ENCODE assay signal across 8 mouse cellular contexts in the genomic region with DNA sequence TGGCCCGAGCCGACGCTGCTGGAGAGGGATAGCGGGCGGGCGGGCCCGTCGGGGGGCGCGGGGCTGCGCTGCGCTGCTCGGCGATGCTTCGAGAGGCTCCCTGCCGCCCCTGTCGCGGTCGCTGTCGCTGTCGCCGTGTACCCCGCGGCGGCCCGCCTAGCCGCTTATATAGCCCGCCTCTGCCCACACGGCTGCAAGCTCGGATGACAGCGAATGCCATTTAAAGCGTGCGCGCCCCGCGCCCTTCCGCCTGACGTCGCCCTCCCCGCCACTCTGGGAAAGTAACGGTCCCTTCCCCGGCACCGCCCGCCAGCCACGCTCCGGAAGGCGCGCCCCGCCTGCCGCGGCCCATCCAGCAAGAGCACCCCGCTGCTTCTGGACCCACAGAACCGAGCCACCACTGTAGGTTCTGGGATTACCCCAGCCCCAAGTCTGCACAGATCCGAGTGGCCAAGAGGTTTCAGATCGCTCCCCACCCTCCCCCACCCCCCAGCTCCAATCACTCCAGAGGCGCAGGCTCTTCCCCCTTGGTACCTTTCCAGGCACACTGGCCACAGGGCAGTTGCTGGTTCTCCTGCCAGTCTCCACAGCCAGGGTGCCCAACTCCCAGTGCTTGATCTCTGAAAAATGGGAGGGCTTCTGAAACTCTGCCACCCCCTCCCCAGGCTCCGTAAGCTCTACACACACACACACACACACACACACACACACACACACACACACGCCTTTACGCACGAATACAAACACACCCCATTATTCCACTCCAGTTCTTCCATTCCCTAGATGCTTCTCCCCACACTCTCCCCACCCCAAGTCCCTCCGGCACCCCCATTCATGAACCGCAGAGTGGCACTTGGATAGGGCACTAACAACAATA. TPM values are rescaled to one million over a fixed set of nuclear protein-coding genes. Genes with fewer than 3 reads are reported as not detected.
DNase-seq lines count a peak whose midpoint lies in the region; ATAC-seq and TF ChIP-seq lines count a peak whose summit lies in the region.

A gene (minus strand): TSS at position 294 of the 877 bp plus-strand sequence.

- peaks cover 34% of the 10 kb centered on the region for H3K27me3 ChIP-seq in intestine, embryonic 15.5 days (replicated peaks)
- H3K27me3 ChIP-seq in small intestine, adult 2 months (ENCODE audit: control insufficient read depth, insufficient read depth, low read length): peaks cover 22% of the 10 kb centered on the region

- 0 out of 2 replicates have a peak, but pooled peaks have one; percentile 15 for TF ChIP-seq POLR2A in small intestine, adult 2 months (IDR thresholded peaks at IDR 0.05; ENCODE audit: low read depth, low read length)

- peak within 1 kb of the TSS; percentile 92 for H3K4me2 ChIP-seq in intestine, embryonic 15.5 days (replicated peaks)

- peak within 1 kb of the TSS; percentile 76 for H3K27ac ChIP-seq in intestine, embryonic 15.5 days
- peak within 1 kb of the TSS; percentile 42 for H3K27ac ChIP-seq in small intestine, adult 2 months (ENCODE audit: insufficient read depth, low read depth, low read length)

- H3K4me1 ChIP-seq in intestine, embryonic 15.5 days (replicated peaks): peaks cover 22% of the 10 kb centered on the region
- H3K4me1 ChIP-seq in small intestine, adult 2 months (ENCODE audit: control insufficient read depth, insufficient read depth, insufficient read length, low read length): peaks cover 7% of the 10 kb centered on the region; the same call in 1 of the 2 replicates

- peak within 1 kb of the TSS; percentile 67 for H3K9ac ChIP-seq in intestine, embryonic 15.5 days

- ATAC-seq in intestine, embryonic 15.5 days: peak; percentile 70

- H3K9me3 ChIP-seq in intestine, embryonic 15.5 days: no peaks in the 10 kb centered on the region

- WGBS in intestine, embryonic 15.5 days: 6% methylated on average over 51 of the region's 62 CpGs
- 6% methylated on average over 49 of the region's 62 CpGs for WGBS in small intestine, adult 2 months

- no peaks in the 10 kb centered on the region for H3K36me3 ChIP-seq in intestine, embryonic 15.5 days
- no peaks in the 10 kb centered on the region for H3K36me3 ChIP-seq in small intestine, adult 2 months (ENCODE audit: control insufficient read depth, insufficient read depth, low read length)

- H3K4me3 ChIP-seq in intestine, embryonic 15.5 days (replicated peaks): peak within 1 kb of the TSS; percentile 66
- peak within 1 kb of the TSS; percentile 63 for H3K4me3 ChIP-seq in small intestine, adult 2 months (ENCODE audit: low read depth, low read length)

- intact Hi-C loops in gastrocnemius, postnatal 36 days (cut with DNase I): loop anchor here (1.0 to 5.0 kb wide), 2 partner anchors 45 to 87 kb away; no protein-coding TSS in a partner anchor
- intact Hi-C loops in left cerebral cortex, postnatal 14 days (cut with DNase I): loop anchor here (1.0 to 5.0 kb wide), 3 partner anchors 29 to 85 kb away; no protein-coding TSS in a partner anchor

- DNase-seq in adrenal gland, postnatal 25 days: peak; percentile 83
- peak; percentile 66 for DNase-seq in embryo, embryonic 10.5 days (ENCODE audit: low spot score)
- DNase-seq in gastrocnemius, postnatal 36 days: peak; percentile 60 to 61
- peak; percentile 91 to 93 for DNase-seq in left cerebral cortex, postnatal 14 days (ENCODE audit: low spot score in 2 of 2)
- DNase-seq in mesoderm, embryonic 11.5 days (ENCODE audit: low read depth, low spot score): peak; percentile 47
- no peak for DNase-seq in T-cell, adult 2 months (ENCODE audit: low spot score)

- no peak for TF ChIP-seq CTCF in small intestine, adult 2 months (IDR thresholded peaks at IDR 0.05; ENCODE audit: extremely low read depth, insufficient read length, insufficient replicate concordance, low read depth, low read length)

RNA-seq across cellular contexts. Expression of the gene that starts here (rescaled TPM):
- total RNA-seq in adrenal gland, postnatal 25 days (2021): 18.3 and 20.5 TPM in 2 replicates
- total RNA-seq in gastrocnemius, postnatal 36 days (2021): 1 to 10 TPM; 6.1 to 7.6 TPM
- polyA plus RNA-seq in intestine, embryonic 15.5 days (2015; fragmentation: Nextera tagmentation; extraction: Ambion mirVana): 14.4 and 16.4 TPM in 2 replicates
- total RNA-seq in left cerebral cortex, postnatal 14 days (2021): 10 to 100 TPM; 62.3 to 73.1 TPM
- 49.5 and 51.3 TPM in 2 replicates for polyA plus RNA-seq in small intestine, adult 2 months (2012; rRNA removed)
